Mouse (Mus musculus) embryonic facial prominence, embryonic 14.5 days (tissue): ENCODE measurements at regions not wholly inside any gene's neighbourhood (a gene's known extent, or its start where the extent isn't known, plus 50 kb on each side); places are given as distances from the start of the nearest gene placed in this dataset.

Experiments
- ATAC-seq: fragments of 200-750 bp; cut with Nextera tagmentation; 2 replicates; pipeline ENCODE4 v1.8.0; 2017; ENCODE audit warnings: low read depth, moderate number of reproducible peaks, moderate TSS enrichment
- DNase-seq: peaks from one replicate; pipeline ENCODE4 v3.0.0-alpha.2; 2015; ENCODE audit warnings: low spot score
- H3K27ac ChIP-seq: fragments of 300-500 bp; sonication (generic); replicated peaks from 2 replicates; pipeline ENCODE4 v1.5.1; 2014; ENCODE audit warnings: low read depth, mild to moderate bottlenecking, low read length, moderate library complexity
- H3K27me3 ChIP-seq: fragments of 300-500 bp; sonication (generic); replicated peaks from 2 replicates; pipeline ENCODE4 v1.6.1; 2014; ENCODE audit warnings: low read length; ENCODE audit not compliant: control insufficient read depth, insufficient read depth
- H3K36me3 ChIP-seq: fragments of 300-500 bp; sonication (generic); 2 replicates; pipeline ENCODE4 v1.6.1; 2014; ENCODE audit warnings: low read length, mixed read lengths; ENCODE audit not compliant: control insufficient read depth, insufficient read depth
- H3K4me1 ChIP-seq: fragments of 300-500 bp; sonication (generic); 2 replicates; pipeline ENCODE4 v1.6.1; 2014; ENCODE audit warnings: antibody characterized with exemption, low read length; ENCODE audit not compliant: control insufficient read depth, insufficient read depth
- H3K4me2 ChIP-seq: fragments of 300-500 bp; sonication (generic); 2 replicates; pipeline ENCODE4 v1.6.1; 2014; ENCODE audit warnings: low read depth, mild to moderate bottlenecking, low read length, moderate library complexity, mixed read lengths
- H3K4me3 ChIP-seq: fragments of 300-500 bp; sonication (generic); 2 replicates; pipeline ENCODE4 v1.5.1; 2014; ENCODE audit warnings: low read depth, mild to moderate bottlenecking, low read length
- H3K9ac ChIP-seq: fragments of 300-500 bp; sonication (generic); 2 replicates; pipeline ENCODE4 v1.6.1; 2014; ENCODE audit warnings: low read depth, mild to moderate bottlenecking, low read length, moderate library complexity, mixed read lengths
- H3K9me3 ChIP-seq: fragments of 300-500 bp; sonication (generic); 2 replicates; pipeline ENCODE4 v1.6.1; 2016; ENCODE audit warnings: low read length; ENCODE audit not compliant: control insufficient read depth
- WGBS: fragments of 180-500 bp; shearing (Covaris S2); extraction: QIAGEN DNeasy Blood & Tissue Kit; methylation state at CpG from one replicate; pipeline ENCODE4 v1.1.7; 2014; 5-methylcytosine and 5-hydroxymethylcytosine counted together

GRCm38 (mm10) chr14:64582822-64583221 lies 478.7 kb downstream of the Prss52 start:
- Histone ChIP-seq H3K9ac (no peak overlapping the region), H3K4me2 (no peak overlapping the region), H3K36me3 (no peaks in the 10 kb centered on the region), H3K4me3 (no peak overlapping the region), H3K4me1 (peaks cover 6% of the 10 kb centered on the region; the same call in 1 of the 2 replicates), H3K9me3 (no peaks in the 10 kb centered on the region), H3K27me3 (peaks cover 71% of the 10 kb centered on the region), H3K27ac (no peak overlapping the region)
- DNase-seq (no peak), ATAC-seq (no peak)
- 44% methylated on average over 4 of the region's 4 CpGs for WGBS

- H3K4me2 ChIP-seq = no peak overlapping the region
- DNase-seq = no peak
- WGBS = 59% methylated on average over 5 of the region's 5 CpGs
These were observed 480.1 kb downstream of the Prss52 start for GRCm38 (mm10) chr14:64584221-64584620.

GRCm38 (mm10) chr14:64585081-64585470 lies 481.0 kb downstream of the Prss52 start:
- no peak overlapping the region for H3K4me2 ChIP-seq
- DNase-seq (no peak), ATAC-seq (no peak)
- H3K4me1 ChIP-seq = peaks cover 14% of the 10 kb centered on the region
- H3K9ac ChIP-seq = no peak overlapping the region
- peaks cover 93% of the 10 kb centered on the region for H3K27me3 ChIP-seq
- H3K4me3 ChIP-seq = no peak overlapping the region
- WGBS = 11% methylated on average over 5 of the region's 5 CpGs
- H3K36me3 ChIP-seq = no peaks in the 10 kb centered on the region
- H3K9me3 ChIP-seq = no peaks in the 10 kb centered on the region
- H3K27ac ChIP-seq = no peak overlapping the region

More at GRCm38 (mm10) chr14:64584221-64584620, 480.1 kb downstream of the Prss52 start:
- Histone ChIP-seq H3K27me3 (peaks cover 85% of the 10 kb centered on the region), H3K9me3 (no peaks in the 10 kb centered on the region), H3K9ac (no peak overlapping the region), H3K36me3 (no peaks in the 10 kb centered on the region), H3K4me1 (peaks cover 6% of the 10 kb centered on the region; the same call in 1 of the 2 replicates), H3K4me3 (no peak overlapping the region), H3K27ac (no peak overlapping the region)
- no peak for ATAC-seq

GRCm38 (mm10) chr14:64585471-64586192 lies 481.5 kb downstream of the Prss52 start:
- Histone ChIP-seq H3K4me3 (no peak overlapping the region), H3K27ac (no peak overlapping the region), H3K4me1 (peaks cover 16% of the 10 kb centered on the region), H3K9ac (no peak overlapping the region), H3K9me3 (no peaks in the 10 kb centered on the region), H3K4me2 (0 out of 2 replicates have a peak overlapping the region, but pooled peaks have one; percentile 7), H3K36me3 (no peaks in the 10 kb centered on the region), H3K27me3 (peaks cover 95% of the 10 kb centered on the region)
- no peak for ATAC-seq
- DNase-seq = no peak
- 2% methylated on average over 28 of the region's 28 CpGs for WGBS

- Histone ChIP-seq H3K9ac (no peak overlapping the region), H3K4me1 (peaks cover 16% of the 10 kb centered on the region), H3K4me3 (peak overlapping the region; percentile 47), H3K27me3 (peaks cover 96% of the 10 kb centered on the region), H3K4me2 (peak overlapping the region; percentile 80), H3K9me3 (no peaks in the 10 kb centered on the region), H3K27ac (no peak overlapping the region; the same call in 1 of the 2 replicates), H3K36me3 (no peaks in the 10 kb centered on the region)
- WGBS = 5% methylated on average over 12 of the region's 12 CpGs
- no peak for DNase-seq
- ATAC-seq = no peak
These were observed 482.3 kb downstream of the Prss52 start for GRCm38 (mm10) chr14:64586386-64586859.

- H3K4me1 ChIP-seq = peaks cover 16% of the 10 kb centered on the region
- DNase-seq (no peak), ATAC-seq (peak; percentile 66; the same call in 1 of the 2 replicates)
- peak overlapping the region; percentile 80 for H3K4me2 ChIP-seq
- H3K27me3 ChIP-seq = peaks cover 96% of the 10 kb centered on the region
- H3K36me3 ChIP-seq = no peaks in the 10 kb centered on the region
- H3K9me3 ChIP-seq = no peaks in the 10 kb centered on the region
- peak overlapping the region; percentile 47 for H3K4me3 ChIP-seq
- H3K9ac ChIP-seq = peak overlapping the region; percentile 35; the same call in 1 of the 2 replicates
- no peak overlapping the region; the same call in 1 of the 2 replicates for H3K27ac ChIP-seq
- under 1% methylated on average over 35 of the region's 58 CpGs for WGBS
These were observed 483.0 kb downstream of the Prss52 start for GRCm38 (mm10) chr14:64586860-64587698.

GRCm38 (mm10) chr14:64587699-64588434 lies 483.8 kb downstream of the Prss52 start:
- Histone ChIP-seq H3K27me3 (peaks cover 100% of the 10 kb centered on the region), H3K4me2 (peak overlapping the region; percentile 80), H3K4me1 (peaks cover 16% of the 10 kb centered on the region), H3K9ac (peak overlapping the region; percentile 35; the same call in 1 of the 2 replicates), H3K27ac (no peak overlapping the region; the same call in 1 of the 2 replicates), H3K36me3 (no peaks in the 10 kb centered on the region), H3K4me3 (peak overlapping the region; percentile 47), H3K9me3 (no peaks in the 10 kb centered on the region)
- DNase-seq = no peak
- WGBS = 1% methylated on average over 31 of the region's 40 CpGs
- ATAC-seq = peak; percentile 35; the same call in 1 of the 2 replicates

- H3K9me3 ChIP-seq = no peaks in the 10 kb centered on the region
- DNase-seq = no peak
- peaks cover 99% of the 10 kb centered on the region for H3K27me3 ChIP-seq
- peak overlapping the region; percentile 47; the same call in 1 of the 2 replicates for H3K4me3 ChIP-seq
- H3K9ac ChIP-seq = peak overlapping the region; percentile 5; the same call in 1 of the 2 replicates
- no peaks in the 10 kb centered on the region for H3K36me3 ChIP-seq
- peaks cover 16% of the 10 kb centered on the region for H3K4me1 ChIP-seq
- under 1% methylated on average over 23 of the region's 23 CpGs for WGBS
- no peak overlapping the region; the same call in 1 of the 2 replicates for H3K27ac ChIP-seq
- ATAC-seq = no peak
- no peak overlapping the region for H3K4me2 ChIP-seq
These were observed 484.5 kb downstream of the Prss52 start for GRCm38 (mm10) chr14:64588561-64588960.
